Mouse (Mus musculus): ENCODE measurements around the gene Ptgs2.

The Ptgs2 gene

GRCm38 (mm10) chr1:150099790-150100333, at the start of gene Ptgs2:
Ptgs2 (plus strand) TSS chr1:150100031.
- in situ Hi-C loops (cut with MseI, MboI) = no loop called here

GRCm38 (mm10) chr1:150050256-150050655, 49.6 kb upstream of the Ptgs2 start:
- in situ Hi-C loops (cut with MseI, MboI) = no loop called here

- in situ Hi-C loops (cut with MseI, MboI) = no loop called here
These were observed 34.1 kb upstream of the Ptgs2 start for GRCm38 (mm10) chr1:150065684-150066083.

- in situ Hi-C loops (cut with MseI, MboI) = no loop called here
These were observed 27.0 kb upstream of the Ptgs2 start for GRCm38 (mm10) chr1:150072880-150073279.

- in situ Hi-C loops (cut with MseI, MboI) = no loop called here
These were observed 25.2 kb upstream of the Ptgs2 start for GRCm38 (mm10) chr1:150074609-150075008.

GRCm38 (mm10) chr1:150089040-150089692, 10.7 kb upstream of the Ptgs2 start:
- in situ Hi-C loops (cut with MseI, MboI) = no loop called here

- in situ Hi-C loops (cut with MseI, MboI) = no loop called here
These were observed 9.6 kb upstream of the Ptgs2 start for GRCm38 (mm10) chr1:150090229-150090628.

- in situ Hi-C loops (cut with MseI, MboI) = no loop called here
These were observed 2.8 kb upstream of the Ptgs2 start for GRCm38 (mm10) chr1:150097036-150097435.

- in situ Hi-C loops (cut with MseI, MboI) = no loop called here
These were observed 2.1 kb upstream of the Ptgs2 start for GRCm38 (mm10) chr1:150097721-150098120.

- in situ Hi-C loops (cut with MseI, MboI) = no loop called here
These were observed 457 bp upstream of the Ptgs2 start for GRCm38 (mm10) chr1:150099374-150099773.

- in situ Hi-C loops (cut with MseI, MboI) = no loop called here
These were observed 4.4 kb downstream of the Ptgs2 start for GRCm38 (mm10) chr1:150104228-150104720.

GRCm38 (mm10) chr1:150106736-150107135, 6.9 kb downstream of the Ptgs2 start:
- in situ Hi-C loops (cut with MseI, MboI) = no loop called here

GRCm38 (mm10) chr1:150109591-150109990, 9.8 kb downstream of the Ptgs2 start:
- in situ Hi-C loops (cut with MseI, MboI) = no loop called here

- in situ Hi-C loops (cut with MseI, MboI) = no loop called here
These were observed 15.5 kb downstream of the Ptgs2 start for GRCm38 (mm10) chr1:150115352-150115751.

- in situ Hi-C loops (cut with MseI, MboI) = no loop called here
These were observed 18.5 kb downstream of the Ptgs2 start for GRCm38 (mm10) chr1:150118352-150118751.

GRCm38 (mm10) chr1:150125568-150125967, 25.7 kb downstream of the Ptgs2 start:
- in situ Hi-C loops (cut with MseI, MboI) = no loop called here

- in situ Hi-C loops (cut with MseI, MboI) = no loop called here
These were observed 30.2 kb downstream of the Ptgs2 start for GRCm38 (mm10) chr1:150130070-150130469.

- in situ Hi-C loops (cut with MseI, MboI) = no loop called here
These were observed 30.9 kb downstream of the Ptgs2 start for GRCm38 (mm10) chr1:150130586-150131275.

- in situ Hi-C loops (cut with MseI, MboI) = no loop called here
These were observed 35.5 kb downstream of the Ptgs2 start for GRCm38 (mm10) chr1:150135350-150135749.

GRCm38 (mm10) chr1:150139730-150140129, 39.9 kb downstream of the Ptgs2 start:
- in situ Hi-C loops (cut with MseI, MboI) = no loop called here

GRCm38 (mm10) chr1:150141939-150142338, 42.1 kb downstream of the Ptgs2 start:
- in situ Hi-C loops (cut with MseI, MboI) = no loop called here

- in situ Hi-C loops (cut with MseI, MboI) = no loop called here
These were observed 43.7 kb downstream of the Ptgs2 start for GRCm38 (mm10) chr1:150143578-150143977.

- in situ Hi-C loops (cut with MseI, MboI) = no loop called here
These were observed 45.2 kb downstream of the Ptgs2 start for GRCm38 (mm10) chr1:150145049-150145448.
